Mouse (Mus musculus) right cerebral cortex, postnatal 14 days (tissue): ENCODE measurements around the gene Sap18b.
A peak's percentile ranks its signal among the peaks of the same experiment; 100 is the strongest.
"Not testable (repeated sequence)": the region's sequence is repeated elsewhere in the genome, so short reads cannot be mapped to it uniquely, and the experiment has no call there.

Experiments used
- DNase-seq: peaks from one replicate; pipeline ENCODE4 v3.0.0; 2022

Gene Sap18b

GRCm38 (mm10) chr8:95830144-95830543, 5.0 kb downstream of the Sap18b start:
- no peak for DNase-seq

DNA sequence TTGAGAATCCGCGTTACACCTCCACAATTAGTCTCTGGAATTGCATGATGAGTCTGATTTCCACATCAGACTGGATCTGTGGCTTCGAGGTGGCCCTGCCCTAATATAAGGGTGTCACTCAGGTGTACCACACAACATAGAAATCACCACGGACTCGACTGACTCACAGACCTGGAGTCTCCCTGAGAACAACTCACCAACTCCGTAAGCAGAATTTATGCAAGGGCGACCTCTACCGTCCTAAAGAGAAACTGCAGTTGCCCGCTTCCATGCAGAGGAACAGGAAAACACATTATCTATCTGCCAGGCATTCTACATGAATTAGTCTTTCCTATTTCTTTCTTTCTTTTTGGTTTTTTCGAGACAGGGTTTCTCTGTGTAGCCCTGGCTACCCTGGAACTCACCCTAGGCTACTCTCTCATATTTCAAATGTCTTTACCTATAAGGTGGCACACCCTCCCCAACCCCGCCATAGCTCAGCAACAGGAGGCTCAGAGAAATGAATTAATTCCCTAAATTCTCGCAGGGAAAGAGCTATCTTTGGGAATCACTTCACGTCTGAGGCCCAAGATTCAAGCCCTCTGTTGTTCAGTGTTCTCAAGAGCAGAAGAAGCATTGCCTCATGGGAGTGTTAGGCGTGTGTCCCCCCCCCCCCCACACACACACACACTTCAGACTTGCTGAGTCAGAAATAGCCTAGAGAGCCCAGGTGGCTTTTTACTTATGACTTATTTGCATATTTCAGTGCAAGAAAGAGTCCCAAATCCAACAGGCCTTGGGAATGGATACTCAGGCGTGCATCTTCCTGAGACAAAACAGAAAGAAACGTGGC, 7.7 kb downstream of the Sap18b start:
- DNase-seq = peak; percentile 74

- DNase-seq = no peak
Observed at GRCm38 (mm10) chr8:95833435-95833984, 8.4 kb downstream of the Sap18b start.

DNA sequence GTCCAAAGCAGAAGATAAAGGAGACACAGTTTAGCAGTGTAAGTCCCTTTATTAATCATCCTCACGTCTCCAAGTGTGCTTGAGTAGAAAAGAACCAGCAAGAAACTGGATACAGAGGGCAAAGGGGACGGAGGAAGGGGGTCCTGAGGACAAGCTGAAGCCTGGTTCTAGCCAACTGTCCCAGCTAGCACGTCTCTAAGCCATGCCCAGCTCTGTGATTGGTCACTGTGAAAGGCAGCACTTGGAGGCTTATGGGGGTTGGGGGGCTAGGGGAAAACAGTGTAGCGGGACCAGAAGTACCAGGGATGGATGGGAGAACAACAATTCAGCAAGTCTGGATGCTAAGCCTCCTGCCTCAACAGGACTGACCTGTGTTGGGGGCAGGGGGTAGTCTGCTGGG, 10.7 kb downstream of the Sap18b start:
- no peak for DNase-seq

- DNase-seq = no peak
Observed at GRCm38 (mm10) chr8:95837266-95837665, 12.1 kb downstream of the Sap18b start.

DNA sequence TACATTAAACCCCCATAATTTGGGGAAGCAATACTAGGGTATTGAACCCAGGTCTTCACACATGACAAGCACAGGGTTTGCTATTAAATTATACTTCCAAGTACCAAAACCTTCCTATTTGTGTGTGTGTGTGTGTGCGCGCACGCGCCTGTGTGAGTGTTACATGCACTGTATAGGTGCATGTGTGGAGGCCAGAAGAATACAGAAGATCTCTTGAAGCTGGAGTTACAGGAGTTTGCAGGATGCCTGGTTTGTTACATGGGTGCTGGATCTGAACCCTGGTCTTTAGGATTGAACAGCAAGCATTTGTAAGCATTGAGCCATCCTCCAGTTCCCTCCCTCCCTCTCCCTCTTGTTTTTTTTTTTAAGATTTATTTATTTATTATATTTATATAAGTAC, 14.1 kb downstream of the Sap18b start:
- no peak for DNase-seq

GRCm38 (mm10) chr8:95841436-95841835, 16.3 kb downstream of the Sap18b start:
- no peak for DNase-seq

DNA sequence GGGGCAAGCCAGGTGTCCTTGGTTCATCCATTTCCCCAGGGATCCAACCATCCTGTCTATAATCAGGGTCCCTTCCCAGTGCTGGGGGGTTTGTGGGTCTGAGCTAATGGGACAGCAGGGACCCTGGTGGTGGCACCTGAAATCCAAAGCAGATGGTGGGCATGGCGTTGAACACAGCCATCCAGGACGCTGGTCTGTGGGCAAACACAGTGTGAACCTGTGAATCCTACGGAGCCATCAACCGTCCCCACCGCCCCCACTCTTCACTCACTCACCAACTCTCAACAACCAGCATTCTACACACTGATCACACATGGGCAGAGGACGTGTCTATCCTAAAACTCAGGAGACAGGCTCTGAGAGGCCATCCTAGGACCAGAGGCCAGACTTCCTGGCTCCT, 18.8 kb downstream of the Sap18b start:
- no peak for DNase-seq

- no peak for DNase-seq
Observed at GRCm38 (mm10) chr8:95845026-95845425, 19.9 kb downstream of the Sap18b start.

DNA sequence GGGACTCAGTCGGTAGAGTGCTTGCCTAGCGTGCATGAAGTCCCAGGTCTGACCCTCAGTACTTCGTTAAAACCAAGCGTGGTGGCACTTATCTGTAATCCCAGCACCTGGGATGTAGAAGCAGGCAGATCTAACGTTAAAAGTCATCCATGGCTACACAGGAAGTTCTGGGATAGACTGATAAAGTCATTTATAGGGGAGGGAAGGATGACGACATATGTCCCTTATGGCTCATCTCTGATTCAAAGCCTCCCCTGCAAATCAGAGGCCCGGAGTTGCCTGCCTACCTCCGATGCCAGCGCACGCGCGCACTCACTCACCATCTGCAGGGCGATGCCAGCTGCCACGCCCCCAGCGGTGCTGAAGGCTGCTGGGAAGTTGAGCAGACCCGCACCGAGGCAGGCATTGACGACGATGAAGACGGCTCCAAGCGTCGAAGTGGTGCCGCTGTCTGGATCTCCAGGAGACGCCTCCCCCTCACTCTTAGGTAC, 23.0 kb downstream of the Sap18b start:
- peak; percentile 26 for DNase-seq

DNA sequence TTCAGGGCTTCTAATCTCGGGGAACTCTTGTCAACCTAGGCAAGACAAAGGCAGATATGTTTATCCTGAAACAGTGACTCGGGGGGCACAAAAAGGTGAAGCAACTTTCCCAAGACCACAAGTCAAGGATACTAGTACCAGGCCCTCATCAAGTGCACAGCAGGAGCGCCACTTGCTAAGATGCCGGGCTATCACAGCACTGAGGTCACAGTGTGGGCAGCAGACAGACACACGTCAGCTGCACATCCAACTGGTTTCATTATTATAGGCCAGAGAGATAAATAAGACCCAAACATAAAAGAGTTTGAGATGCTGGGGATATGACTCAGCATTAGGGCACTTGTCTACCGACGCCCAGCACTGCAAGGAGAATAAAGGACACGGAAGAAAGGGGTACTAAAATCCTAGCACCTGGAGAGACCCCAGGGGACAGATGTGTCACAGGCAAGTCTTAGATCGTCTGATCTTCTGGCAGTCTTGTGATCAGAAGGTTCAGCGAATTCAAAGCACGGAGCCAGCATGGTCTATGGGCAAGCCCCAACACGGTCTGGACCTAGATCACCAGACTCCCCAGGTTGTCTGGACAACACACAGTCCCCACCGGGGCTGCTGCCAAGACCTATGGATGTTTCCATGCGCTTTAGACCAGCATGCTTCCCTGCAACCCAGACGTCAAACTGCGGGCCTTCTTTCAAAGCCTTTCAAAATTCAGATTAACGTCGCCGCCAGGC, 23.8 kb downstream of the Sap18b start:
- no peak for DNase-seq

DNA sequence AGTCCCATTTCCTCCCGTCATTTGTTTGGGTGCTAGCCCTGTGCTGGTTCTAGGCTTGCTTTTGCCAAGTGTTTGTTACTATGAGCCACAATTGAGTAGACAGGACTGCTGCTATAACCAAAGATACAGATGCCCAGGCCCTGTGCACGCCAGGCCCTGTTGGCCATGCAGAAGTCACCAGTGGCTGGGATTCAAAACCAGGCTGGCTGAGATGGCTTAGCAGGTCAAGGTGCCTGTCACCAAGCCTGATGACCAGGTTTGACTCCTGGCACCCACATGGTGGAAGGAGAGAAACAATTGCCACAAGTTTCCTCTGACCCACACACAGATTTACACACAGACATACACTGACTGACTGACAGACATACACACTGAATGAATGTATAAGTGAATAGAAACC, 25.2 kb downstream of the Sap18b start:
- DNase-seq = no peak

DNA sequence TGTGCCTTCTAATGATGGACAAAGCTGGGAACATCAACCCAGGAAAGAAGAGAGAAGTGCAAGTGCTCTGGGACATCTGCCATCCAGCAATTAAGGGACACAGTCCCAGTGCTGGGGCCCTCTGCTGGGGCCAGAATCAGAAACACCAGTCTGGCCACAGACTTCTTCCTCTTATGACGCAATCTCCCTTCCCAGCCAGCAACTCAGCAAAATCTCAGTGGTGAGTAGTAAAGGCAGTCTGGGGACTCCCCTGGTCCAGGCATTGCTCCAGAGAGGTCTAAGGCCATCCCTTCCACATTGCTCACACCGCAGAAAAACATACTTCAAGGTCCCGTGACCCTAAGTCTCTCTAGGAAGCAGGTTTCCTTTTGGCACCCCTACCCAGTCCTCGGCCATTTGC, 27.1 kb downstream of the Sap18b start:
- DNase-seq = no peak

DNA sequence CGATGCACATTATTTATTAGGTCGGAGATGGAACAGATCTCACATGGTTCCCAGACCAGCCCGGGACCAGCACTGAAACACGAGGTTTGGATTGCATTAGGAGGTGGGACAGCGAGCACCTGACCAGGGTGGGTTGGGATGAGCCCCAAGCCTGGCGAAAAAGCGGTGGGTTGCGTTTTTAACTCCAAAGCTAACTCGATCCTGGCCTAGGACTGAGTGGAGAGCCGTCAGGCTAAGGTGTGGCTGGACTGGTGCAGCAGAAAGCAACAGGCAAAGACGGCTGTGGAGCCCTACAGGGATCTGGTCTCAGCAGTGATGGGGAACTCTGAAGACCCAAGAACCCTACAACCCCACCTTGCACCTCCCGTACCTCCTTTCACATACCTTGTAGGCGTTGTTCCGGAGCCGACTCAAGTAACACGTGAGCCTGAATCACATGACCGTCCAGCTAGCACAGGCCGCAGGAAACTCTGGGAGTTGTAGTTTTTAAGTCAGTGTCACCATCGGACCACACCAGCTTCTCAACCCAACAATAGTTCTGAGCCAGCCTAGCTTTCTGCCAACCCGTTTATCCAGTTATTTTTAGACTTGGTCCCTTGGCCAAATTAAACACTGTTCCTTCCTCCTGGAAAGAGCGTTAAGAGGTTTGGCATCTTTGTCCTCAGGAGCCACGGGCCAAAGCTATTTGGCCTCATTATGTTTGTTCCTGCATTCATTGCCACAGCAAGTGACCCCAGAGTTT, 28.1 kb downstream of the Sap18b start, which contains the start of gene Slc38a7:
TSS of gene Slc38a7 (minus strand) at position 438 of the 742 bp plus-strand sequence.
- peak; percentile 62 for DNase-seq

GRCm38 (mm10) chr8:95854174-95854573, 29.0 kb downstream of the Sap18b start:
- DNase-seq = no peak

DNA sequence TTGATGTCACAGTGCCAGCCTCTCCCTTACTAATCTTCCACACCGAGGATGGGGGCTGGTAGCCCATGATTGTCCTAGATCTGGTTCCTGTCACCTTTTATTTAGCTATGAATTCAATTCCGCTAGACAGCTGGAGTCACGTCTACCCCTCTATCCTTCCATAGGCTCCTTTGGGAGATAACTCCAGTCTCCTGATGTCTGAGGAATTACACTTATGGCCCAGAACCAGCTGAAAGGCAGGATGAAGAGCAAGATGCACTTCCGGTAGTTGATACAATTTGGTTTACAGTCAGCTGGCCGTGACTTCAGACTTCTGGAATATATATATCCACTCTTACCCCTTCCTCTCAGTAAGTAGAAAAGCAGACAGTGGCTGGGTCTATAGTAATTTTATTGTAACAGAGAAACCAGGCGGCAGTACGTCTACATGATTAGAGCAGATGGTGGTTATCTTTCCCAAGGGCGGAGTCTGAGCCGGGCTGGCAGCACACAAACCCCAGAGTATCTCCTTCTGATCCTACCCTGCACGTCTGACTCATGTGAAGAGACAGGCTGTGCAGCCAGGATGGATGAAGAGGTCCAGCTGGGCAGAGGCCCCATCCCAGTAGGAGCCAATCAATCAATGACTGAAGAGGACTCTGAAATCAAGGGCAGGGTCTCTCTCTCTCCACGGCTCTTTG, 38.8 kb downstream of the Sap18b start:
- not testable (repeated sequence) for DNase-seq

DNA sequence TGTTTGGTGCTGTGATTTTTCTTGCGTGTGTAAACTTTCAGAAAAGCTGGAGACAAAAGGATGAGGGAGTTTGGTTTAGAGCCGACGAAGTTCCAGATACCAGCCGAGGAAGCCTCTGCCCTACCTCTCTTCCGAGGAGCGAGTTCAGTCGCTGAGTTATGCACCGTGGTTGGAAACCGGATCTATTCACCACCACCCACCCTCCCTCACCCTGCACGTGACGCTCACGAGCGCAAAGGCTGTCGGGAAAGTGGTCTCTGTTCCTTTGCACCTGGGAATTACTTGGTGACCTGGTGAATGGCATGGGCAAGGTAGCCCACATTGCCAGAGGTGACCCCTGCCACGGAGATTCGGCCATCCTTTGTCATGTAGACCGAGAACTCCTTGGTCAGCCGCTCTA, 39.7 kb downstream of the Sap18b start:
- DNase-seq = not testable (repeated sequence)

- DNase-seq = no peak
Observed at GRCm38 (mm10) chr8:95871690-95872089, 46.5 kb downstream of the Sap18b start.

DNA sequence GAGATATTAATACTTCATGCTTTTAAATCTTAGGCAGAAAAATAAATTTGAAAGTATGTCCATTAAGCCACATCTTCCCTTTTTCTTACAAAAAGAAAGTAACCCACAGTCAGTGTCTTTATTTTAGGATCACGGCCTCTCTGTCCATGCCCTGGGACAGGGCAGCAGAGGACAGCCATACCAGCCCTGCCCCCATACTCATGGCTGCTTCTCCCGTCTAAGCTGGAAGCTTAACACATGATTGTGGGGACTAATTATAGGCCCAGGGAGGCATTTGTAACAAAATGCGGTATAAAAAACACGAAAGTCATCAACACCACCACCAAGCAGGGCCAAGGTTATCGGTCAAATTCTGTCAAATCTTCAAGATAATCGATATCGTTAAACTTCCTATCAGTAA, 50.1 kb downstream of the Sap18b start:
- no peak for DNase-seq
